Mouse (Mus musculus): ENCODE results near the gene Erbb3.

DNA sequence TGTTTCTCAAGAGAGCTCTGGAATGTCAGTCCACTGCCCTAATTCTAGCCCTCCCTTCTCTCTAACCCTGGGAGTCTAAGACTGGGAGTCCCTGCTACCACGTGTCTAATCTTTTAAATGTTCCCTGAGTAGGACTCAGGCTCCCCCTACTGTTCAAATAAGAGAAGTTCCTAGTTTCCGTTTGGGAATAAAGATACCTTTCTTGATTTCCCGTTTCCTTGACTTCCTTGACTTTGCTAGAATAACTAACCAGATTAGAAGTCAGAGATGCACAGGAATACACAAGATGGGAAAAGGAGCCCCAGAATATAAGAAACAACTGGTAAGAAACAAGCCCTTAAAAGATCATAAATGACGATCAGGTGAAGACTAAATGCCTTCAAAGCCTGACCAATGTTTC is 43.1 kb downstream of the Erbb3 start:
- no peak for TF ChIP-seq CTCF (IDR thresholded peaks at IDR 0.05; ENCODE audit: control insufficient read depth, insufficient read depth, insufficient read length)
- no peak for TF ChIP-seq FOSL1 (IDR thresholded peaks at IDR 0.05; ENCODE audit: insufficient read depth, low read length, poor library complexity, severe bottlenecking)
